Mouse (Mus musculus) urinary bladder, adult 18-20 months (tissue): ENCODE results near the gene Krt15.

Experiments
- DNase-seq, 2 experiments: peaks; one replicate each; pipeline ENCODE4 v3.0.0; 2022; ENCODE audit warnings: low spot score in 2 of 2, mixed read lengths in 2 of 2

Gene Krt15

DNA sequence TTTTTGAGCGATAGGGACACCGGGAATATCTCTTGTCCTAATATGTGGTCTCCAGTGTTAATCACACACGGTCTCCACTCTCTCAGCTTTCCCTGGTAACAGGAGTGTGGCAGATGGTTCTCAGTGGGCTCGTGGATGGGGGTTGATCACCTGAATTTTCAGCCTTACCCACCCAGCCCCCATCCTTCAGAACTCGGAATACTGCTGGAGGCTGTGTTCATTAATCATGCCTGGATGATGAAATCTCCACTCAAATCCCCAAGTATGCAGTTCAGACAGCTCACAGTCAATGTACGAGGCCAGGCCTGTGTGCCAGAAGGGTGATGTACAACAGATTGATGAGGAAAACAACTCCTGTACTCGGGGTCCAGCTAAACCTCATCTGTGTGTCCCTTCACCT lies 10.8 kb downstream of the Krt15 start:
- DNase-seq, result no peak

DNA sequence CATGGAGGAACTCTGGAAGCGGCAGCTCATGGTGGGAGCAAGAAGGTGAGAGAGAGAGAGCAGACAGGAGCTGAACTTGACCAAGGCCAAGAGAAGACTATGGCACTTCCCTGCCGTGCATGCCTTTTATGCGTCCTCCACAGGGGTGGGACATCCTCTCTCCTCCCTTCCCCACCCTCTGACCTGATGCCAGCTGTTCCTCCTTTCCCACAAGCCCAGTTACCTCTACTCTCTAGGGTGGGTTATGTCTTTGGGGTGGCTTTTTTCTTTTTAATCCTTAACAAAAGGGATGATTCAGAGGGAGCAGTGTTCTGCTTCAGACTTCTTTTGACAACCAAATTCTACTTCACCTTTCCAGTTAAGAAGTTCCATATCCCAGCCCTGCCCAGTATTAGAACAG lies 14.3 kb downstream of the Krt15 start, which contains the start of gene Krt13:
Gene Krt13, minus strand, starts transcription at position 101 of the 400 bp plus-strand sequence.
- no peak for DNase-seq

- DNase-seq, result no peak
Observed at GRCm38 (mm10) chr11:100120331-100120730, 15.4 kb downstream of the Krt15 start.

GRCm38 (mm10) chr11:100113742-100114029 lies 22.0 kb downstream of the Krt15 start:
- peak in 1 of 2 experiments; percentile 74 for DNase-seq

DNA sequence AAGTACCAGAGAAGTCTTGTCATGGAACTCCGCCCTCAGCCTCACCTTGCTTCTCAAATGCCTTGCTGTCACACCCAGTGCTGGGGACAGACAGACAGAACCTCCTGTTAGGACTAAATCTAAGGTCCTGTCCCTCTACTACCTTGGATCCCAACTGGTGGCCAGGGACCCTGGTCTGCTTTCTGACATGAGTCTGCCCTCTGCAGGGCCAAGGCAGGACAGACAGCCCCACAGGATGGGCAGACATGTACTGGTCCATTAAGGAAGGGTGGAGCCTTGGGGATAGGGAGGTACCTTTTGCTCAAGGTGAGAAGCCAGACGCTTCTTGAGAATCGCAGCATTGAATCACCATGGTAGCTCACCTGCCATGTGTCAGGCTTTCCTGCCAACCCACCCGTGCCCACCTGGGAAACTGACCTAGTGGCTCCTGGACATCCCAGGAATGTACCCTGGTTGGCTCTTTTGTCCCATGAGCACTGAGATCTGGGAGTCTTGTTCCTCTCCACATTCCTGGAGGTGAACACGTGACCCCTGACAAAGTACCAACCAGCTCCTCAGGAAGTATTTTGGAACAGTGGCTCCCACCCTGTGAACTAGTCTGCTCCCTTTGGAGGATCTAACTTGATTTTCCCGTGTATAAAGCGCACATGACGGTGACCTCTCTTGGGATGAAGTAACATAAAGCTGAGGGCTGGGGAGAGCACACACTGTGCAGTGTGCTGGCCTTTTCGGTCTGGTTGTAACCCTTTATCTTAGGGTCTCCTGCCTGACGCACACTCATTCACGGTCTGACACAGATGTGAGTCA lies 22.6 kb downstream of the Krt15 start:
- DNase-seq, result no peak

GRCm38 (mm10) chr11:100105576-100106122 lies 30.1 kb downstream of the Krt15 start, which contains the start of gene Krt36:
Krt36 (minus strand) TSS chr11:100105626.
- DNase-seq, result no peak

- no peak for DNase-seq
Observed at GRCm38 (mm10) chr11:100102693-100103429, 32.9 kb downstream of the Krt15 start.

- no peak for DNase-seq
Observed at GRCm38 (mm10) chr11:100100391-100100790, 35.3 kb downstream of the Krt15 start.

DNA sequence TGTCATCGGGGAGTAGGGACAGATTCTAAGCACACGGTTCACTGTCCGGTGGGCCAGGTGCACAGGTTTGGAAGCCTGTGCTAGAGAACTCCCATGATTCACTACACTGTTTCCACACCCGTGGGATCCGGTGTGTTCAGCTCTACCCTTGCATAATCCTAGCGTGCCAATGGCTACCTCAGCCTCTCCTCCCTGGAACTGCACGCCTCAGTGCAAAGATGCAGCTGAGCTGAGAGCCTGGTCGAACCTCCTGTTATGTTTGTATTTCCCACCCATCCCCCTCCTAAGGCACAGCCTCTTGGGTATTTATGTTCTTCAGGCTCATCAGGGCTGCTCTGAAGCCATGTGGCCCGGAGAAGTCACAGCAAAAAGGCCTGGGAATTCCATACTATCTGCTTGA lies 37.9 kb downstream of the Krt15 start:
- no peak for DNase-seq

DNA sequence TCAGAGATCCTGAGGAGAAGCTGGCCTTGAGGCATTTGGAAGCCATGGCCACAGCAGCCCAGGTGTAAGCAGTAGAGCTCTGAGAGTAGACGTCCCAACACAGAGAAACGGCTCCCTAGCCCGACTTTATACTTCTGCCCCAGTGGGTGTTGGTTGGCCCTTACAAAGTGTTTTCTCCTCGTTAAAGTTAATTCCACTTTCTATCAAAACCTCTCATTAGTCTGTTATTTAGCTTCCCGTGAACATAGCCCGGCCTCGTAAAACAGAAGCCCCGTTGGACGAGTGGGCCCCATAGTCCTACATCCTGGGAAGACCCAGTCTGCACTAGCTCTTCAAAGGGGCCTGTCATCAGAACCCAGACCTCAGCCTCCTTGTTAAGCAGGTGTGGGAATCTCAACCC lies 39.6 kb downstream of the Krt15 start, which contains the start of gene Krt35:
Gene Krt35, minus strand, starts transcription at position 101 of the 400 bp plus-strand sequence.
- no peak for DNase-seq

- DNase-seq, result no peak
Observed at GRCm38 (mm10) chr11:100088378-100089025, 47.2 kb downstream of the Krt15 start.

- no peak for DNase-seq
Observed at GRCm38 (mm10) chr11:100087861-100088260, 47.9 kb downstream of the Krt15 start, which contains the start of gene Krt32. Krt32 (minus strand) TSS chr11:100088226.
